Mouse (Mus musculus): Measurements from ENCODE around the gene Lrrc4.

Lrrc4 gene

DNA sequence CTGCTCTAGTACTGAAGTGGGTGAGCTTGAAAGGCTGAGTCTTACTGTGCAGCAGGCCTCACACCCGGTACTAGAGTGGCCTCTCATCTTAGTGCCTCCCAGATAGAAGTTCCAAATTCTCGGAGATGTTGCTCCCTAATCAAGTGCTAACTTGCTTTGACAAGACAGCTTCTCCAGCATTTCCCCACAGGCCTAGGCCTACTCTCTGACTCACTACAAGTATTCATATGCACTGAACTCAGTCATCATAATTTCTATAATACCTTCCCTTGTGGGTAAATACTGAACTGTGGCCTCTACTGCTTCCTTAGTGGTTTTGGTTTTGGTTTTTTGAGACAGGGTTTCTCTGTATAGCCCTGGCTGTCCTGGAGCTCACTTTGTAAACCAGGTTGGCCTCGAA lies 8.2 kb downstream of the Lrrc4 start:
- no peak for DNase-seq

DNA sequence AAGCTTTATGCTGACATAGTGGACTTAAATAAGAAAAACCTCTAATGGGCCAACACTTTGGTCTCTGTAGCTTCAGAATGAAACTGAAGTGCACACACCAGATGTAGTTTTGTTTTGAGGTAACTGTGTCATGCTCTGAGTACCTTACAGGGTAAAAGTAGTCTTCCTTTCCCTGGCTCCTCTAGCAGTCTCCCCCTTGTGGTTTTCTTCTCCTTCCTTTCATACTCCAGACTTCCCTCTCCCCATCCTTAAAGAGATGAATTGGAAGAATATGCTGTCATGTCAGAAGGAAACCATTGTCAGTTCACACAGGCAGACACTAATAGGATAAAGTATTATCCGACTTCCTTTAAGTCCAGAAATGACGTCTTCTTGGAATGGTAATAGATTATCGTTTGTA lies 9.3 kb downstream of the Lrrc4 start:
- no peak for DNase-seq

DNA sequence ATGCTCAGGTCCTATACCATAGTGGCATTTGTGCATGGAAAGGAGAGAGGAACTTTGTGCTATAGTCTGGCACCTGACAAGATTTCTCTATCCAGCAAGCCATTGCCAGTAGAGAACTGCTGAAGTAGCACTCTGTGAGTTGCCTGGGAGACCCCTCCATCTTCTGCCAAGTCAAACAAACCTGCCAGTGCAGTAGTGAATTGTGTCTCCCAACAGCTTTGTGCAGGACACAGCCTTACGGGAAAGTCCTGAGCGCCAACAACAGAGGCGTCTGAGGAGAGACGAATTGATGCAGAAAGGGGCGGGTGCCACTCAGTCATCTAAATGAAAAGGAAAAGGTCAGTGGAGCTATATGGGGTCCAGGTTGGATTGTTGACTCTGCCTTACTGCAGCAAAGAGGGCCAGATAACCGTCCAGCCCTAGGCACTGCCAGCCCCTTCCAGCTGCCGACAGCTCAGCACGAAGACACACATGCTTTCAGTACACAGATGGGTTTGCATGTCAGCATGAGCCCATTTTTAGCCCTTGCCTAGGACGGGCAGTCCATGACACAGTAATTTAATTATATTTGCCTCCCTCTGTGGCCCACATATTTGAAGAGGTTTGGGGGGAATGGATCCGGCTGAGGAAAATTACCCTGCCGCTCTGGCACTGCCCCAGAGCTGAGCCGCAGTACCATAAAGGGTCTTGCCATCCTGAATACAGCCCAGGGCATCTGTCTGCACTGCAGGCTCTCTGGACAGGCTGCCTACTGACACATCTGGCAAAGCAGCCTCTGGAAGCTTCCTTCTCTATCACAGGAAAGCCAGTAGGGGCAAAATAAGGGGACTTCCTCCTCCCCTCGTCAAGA lies 11.8 kb downstream of the Lrrc4 start:
- no peak for DNase-seq

DNA sequence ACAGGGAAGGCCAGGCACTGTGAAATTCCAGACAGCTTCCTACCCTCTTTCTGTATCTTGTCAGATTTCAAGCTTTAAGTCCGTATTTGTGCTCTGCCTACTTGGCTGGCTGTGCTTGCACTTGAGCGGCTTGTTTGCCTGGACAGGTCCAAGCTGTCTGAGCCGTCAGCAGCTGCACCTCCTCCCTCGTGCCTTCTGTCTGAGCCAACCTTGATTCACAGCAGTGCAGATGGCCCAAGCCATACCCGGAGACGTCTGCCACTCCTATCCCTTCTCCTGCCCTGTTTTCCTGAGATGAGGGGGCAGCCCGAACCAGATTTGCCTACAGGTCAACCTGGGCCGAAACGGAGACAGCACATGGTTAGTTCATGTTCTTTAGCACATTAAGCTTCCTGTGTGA lies 14.5 kb downstream of the Lrrc4 start:
- peak; percentile 80 for DNase-seq

DNA sequence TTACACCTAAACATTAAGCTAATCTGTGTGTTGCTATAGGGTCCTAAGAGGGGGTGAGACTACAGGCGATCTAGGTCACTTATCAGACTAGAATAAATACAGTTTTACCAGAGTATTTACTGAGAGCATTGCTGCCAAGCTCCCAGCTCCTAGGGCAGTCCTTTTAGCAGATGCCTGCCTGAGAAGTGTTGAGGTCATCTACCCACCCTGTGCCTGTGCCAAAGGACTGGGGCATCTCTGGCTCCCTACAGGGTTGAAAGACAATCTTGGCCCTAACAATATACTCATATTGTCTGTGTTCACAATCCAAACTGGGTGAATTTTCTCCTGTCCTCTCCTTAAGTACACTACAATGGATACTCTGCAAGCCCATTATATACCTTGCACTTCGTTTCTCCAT lies 16.7 kb downstream of the Lrrc4 start:
- peak; percentile 47 to 63 for DNase-seq

DNA sequence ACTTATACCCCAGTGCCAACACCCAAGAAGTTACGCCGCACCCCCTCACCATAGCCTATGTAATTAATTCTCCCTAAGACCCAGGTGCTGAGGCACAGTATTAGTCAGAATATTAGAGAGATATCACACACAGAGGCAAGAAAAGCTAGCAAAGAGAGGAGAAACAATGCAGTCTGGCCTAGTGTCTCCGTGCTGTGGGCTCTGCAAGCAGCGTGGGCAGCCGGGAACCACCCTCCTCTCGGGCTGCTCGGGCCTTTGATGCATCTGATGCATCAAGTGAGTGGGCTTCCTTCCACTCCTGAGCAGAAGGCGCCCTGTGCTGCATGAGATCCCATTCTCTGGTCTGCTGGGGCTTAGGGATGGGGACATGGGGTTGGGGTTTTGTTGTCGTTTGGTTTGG lies 18.5 kb downstream of the Lrrc4 start:
- DNase-seq, result peak in 1 of 2 experiments; percentile 22

DNA sequence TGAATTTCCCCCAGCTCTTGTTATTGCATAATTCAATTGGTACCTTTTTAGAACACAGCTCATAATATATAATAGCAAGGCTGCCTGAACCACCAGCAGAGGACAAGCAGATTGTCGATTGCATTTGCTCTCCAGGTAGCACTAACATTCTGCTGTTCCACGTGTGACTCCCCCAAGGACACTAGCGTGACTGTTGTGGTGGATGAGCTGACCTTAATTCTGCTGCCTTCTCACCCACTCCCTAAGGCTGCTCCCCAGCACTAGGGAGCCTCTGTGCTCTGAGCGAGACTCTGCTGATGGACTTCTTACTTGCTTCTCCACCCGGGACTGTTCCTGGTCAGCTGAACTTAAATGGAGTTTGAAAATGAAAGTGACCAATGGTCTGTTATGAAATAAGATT lies 26.8 kb downstream of the Lrrc4 start:
- peak in 1 of 2 experiments; percentile 20 for DNase-seq

DNA sequence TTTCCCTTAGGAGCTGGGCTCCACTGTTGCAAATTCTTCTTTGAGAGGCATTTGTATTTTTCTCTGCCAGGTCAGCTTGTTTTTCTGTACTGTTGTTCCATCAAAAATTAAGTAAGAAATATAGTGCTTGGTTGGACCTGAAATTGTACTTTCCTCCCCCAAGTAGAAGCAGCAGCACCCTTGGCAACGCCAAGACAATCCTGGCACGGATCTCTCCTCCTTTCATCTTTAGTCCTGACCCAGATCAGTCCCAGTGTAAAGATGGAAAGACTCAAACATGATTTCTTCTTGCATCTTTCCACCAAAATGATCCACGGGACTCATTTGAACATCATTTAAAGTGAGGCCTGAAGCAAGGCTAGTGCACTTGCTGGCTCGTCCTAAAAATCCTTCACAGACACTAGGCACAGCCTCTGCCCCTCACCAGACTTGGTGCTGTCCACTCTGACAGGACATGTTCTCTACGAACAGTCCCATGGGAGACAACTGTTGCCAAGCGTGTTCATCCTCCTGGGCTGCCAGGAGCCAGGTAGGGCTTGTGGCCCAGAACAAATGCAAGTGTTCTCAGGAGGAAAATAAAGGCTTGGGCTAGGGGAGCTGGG lies 27.8 kb downstream of the Lrrc4 start:
- peak; percentile 74 to 79 for DNase-seq

DNA sequence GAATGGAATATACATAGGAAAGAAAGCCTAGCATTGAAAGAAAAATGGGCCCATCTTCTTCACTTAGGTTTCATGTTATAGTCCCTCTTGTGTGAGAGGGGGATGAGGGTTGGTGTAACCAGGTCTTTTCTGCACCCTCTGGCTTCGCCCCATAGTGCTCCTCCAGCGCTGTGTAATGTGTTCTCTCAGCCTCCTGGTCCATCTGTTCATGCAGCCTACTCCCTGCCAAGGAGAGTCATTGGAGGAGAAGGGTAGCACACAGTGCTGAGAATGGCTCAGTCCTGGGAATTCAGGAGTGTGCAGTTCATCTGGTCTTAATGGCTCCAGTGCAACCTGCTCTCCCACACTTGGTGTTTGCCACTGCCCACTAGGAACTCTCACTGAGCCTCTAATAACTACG lies 30.6 kb downstream of the Lrrc4 start:
- DNase-seq, result peak; percentile 80 to 83

DNA sequence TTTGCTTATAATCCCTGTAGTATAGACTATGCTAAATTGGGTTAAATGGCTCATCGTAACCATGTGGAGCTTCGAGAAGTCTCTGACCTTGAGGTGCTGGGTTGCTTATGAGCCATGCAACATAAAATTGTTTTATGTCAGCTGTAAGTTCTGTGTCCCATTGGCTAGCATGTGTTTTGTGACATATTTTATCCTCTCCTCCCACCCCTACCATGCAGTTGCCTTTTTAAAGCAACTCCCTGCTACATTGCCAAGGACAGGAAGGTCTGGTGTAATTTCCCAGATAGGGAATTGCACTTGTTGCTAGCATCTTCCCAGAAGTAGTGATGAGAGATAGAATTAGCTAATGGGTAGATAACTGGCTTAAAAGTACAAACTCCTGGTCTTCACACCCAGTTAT lies 31.7 kb downstream of the Lrrc4 start:
- no peak for DNase-seq

DNA sequence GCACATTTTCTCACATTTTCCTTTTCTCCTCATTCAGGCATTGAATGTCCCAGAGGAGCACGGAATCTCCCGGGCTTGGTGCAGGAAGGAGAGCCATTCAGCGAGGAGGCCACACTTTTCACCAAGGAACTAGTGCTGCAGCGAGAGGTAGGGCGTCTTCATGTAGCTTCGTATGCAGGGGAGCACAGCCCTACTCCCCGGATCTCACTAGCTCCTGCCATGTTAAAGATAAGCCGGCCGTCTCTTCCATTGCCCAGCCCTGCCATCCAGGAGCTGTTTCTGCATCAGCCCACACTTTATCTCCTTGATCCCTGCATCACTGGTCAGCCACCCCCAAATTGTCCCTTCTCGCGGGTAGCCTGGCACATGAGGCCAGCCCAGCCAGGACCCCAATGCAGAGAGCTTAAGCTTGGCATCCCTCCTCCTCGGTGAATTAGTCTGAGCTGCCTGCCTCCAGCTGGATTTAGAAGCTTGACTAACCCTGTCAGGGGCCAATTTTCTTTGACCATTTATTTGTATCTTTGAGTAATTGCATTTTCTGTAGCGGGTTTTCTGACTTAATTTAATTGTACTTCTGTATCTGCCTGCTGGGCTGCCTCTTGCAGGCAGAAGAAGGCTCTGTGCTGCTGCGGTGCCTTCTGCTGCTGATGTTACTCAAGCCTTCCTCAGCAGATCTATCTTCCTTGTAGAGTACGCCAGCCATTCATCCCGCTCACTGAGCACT lies 35.6 kb downstream of the Lrrc4 start:
- DNase-seq, result no peak

DNA sequence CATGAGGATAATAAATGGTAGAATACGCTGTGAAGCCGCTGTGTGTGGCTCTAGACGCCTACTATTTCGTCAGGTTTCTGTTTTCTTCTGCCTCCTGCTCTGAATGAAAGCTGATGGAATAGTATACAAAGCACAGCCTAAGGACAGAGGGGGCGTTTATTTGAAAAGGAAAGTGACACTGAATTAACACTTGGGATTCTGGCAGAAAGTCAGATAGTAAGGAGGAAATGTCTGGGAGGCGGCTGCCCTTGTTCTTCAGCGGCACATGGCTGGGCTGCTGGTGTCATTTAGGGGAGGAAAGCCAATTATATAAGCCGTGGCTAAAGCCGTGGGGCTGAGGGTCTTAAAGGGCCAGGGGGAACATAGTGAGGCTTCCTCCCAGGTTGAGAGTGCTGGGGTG lies 36.2 kb downstream of the Lrrc4 start:
- DNase-seq, result no peak

DNA sequence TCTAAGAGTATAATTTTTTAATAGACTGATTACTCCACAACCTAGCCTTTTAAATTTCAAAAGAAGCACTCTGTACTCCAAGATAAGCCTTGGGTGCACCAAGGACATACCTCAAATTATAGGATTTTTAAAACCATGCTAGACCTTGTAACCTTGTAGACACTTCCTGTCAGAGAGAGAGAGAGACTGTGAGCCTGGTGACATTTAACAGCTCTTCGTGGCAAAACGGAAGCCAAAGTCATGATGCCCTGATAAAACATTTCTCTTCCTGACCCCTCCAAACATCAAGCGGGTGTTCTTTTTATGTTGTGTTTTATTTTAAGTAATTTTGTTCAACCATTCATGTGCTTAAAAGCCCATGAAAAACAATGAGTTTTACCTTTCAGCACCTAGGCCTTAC lies 39.7 kb downstream of the Lrrc4 start:
- DNase-seq, result no peak

DNA sequence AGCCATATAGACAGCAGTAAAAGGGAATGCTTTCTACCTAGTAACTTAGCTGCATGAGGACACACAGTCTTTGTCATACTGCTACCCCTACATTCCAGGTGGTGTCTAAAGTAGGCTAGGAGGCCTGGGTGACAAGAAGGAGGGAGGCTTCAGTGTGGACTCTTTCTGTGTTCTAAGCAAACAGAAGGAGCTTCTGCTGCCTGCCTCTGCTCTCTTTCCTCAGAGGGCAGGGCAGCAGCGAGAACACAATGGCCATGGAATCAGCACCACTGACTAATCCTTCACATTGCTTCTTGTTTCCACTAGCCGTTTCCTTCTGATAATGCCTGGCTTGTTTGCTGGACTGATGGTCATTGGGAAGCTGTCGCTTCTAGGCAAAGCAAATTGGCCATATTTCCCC lies 40.4 kb downstream of the Lrrc4 start:
- DNase-seq, result no peak

DNA sequence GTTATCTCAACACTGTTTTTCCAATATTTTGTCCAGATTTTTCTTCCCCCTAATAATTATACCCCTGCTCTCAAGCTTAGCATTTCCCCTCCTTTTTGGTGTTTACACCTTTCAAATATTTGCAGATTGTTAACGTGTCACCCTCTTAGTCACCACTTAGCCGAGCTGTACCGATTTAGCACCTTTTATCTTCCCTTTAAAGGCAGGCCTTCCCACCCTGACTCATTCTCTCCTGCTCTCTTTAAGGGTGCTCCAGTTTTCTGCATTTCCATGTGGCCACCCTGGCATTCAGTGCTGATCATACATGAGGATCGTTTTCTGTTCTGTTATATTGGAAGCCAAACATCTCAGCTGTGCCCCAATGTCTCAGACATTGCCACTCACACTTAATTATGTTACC lies 41.9 kb downstream of the Lrrc4 start:
- DNase-seq, result no peak

DNA sequence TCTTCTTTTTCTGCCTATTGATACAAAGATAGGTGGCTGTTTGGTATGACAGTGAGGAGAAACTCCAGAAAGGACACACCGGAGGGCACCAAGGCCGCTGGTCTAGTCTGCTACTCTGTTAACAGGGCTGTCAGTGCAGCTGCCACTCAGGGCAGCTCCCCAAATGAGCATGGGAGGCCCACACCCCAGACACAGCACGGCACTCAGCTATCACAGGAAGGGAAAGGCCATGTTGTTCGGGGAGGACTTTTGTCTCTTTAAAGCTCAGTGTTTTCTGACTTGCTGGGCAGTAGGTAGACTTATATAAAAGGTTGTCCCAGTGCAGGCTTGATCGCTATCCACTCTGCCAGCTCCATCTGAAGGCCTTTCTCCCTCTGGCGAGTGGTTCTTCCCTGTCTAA lies 44.4 kb downstream of the Lrrc4 start:
- peak; percentile 52 to 54 for DNase-seq

DNA sequence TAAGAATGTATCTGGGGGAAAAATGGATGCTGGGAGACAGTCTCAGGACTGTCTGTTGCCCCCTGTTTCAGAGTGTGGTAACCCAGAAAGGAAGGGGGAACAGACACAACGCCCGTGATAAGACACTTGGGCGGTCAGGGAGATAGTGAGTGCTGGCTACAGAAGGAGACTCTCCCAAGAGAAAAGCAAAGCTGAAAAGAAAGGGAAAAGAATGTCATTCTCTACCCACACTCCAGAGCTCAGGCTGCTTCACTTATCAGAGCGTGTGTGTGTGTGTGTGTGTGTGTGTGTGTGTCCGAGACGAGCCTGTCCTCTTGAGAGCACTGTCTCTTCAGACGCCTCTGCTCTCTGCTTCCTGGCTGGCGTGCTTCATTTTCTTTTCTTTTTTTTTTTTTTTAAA lies 45.8 kb downstream of the Lrrc4 start:
- DNase-seq, result no peak

DNA sequence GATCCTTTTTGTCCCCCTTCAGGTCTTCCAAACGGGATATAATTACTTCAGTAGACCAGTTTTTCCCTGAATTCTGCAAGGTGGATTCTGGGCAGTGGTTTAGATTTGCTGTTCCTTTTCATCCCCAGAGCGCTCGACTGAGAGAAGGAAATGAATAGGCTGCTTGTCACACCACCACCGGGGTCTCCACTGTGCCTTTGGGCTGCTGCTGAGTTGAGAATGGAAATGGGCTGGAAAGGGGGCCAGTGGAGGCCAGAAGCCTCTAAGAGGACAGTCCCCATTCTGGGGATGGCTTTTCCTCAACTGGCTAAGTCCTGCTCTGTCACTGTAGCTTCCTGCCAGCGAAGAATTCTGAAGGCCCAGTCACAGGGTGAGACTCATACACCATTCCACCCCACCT lies 47.6 kb downstream of the Lrrc4 start:
- no peak for DNase-seq

DNA sequence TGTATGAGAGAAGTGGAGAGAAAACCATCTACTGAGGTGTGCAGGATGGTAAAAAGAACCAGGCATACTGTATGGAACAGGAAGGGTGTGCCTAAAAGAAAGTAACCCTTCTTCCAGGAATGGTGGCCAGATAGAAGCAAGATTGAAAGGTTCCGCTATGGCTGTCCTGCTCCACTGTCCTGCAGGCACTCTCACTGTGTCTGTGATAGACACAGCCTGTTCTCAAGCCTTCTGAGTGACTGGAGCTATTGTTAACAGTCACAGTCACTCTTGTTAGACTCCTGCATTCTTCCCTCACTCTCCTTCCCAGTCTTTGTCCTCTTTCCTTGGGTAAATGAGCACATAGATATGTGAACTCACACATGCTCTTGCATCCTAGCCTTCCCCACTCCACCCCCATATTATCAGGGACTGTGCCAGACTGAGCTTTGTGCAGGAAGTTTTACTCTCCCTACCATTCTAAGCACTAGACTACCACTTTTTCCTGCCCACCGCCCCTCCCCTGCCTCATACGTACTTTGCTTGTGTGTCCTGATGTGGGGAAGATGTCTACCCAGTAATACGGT lies 48.4 kb downstream of the Lrrc4 start:
- DNase-seq, result no peak

DNA sequence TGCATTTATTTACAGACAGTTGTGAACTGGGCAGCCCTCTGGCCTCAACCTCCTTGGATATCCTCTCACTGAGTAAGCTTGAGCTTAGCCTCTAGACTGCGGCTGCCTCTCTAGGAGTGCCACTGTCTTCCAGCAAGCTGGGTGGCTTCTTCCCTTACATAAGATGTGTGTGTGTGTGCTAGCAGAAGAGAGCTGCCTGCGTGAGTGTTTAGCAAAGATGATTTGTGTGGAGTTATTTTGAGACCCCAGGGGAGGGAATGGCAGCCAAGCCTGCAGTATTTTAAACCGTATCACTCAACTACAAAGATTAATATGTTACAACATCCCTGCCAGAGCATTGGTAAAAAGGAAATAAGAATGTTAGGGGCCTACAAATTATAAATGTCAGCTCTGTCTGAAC lies 49.9 kb downstream of the Lrrc4 start:
- no peak for DNase-seq

DNA sequence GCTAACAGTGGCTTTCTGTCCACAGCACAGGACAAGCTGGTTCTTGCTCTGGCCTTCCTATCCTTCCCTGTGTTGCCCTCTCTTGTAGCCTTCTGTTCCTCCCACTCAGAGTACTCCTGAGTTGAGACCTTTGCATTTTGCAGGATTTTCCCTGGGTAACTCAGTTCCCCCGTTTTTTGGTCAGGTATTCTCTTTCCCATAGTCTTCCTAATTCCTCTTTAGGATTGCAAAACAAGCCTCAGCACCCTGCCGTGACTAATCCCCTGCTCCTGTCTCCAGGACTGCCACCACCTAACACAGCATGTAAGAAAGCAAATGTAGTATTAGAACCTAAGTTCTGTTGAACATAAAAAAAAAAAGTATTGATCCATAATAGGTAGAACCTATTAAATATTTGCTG lies 60.2 kb downstream of the Lrrc4 start:
- DNase-seq, result no peak

DNA sequence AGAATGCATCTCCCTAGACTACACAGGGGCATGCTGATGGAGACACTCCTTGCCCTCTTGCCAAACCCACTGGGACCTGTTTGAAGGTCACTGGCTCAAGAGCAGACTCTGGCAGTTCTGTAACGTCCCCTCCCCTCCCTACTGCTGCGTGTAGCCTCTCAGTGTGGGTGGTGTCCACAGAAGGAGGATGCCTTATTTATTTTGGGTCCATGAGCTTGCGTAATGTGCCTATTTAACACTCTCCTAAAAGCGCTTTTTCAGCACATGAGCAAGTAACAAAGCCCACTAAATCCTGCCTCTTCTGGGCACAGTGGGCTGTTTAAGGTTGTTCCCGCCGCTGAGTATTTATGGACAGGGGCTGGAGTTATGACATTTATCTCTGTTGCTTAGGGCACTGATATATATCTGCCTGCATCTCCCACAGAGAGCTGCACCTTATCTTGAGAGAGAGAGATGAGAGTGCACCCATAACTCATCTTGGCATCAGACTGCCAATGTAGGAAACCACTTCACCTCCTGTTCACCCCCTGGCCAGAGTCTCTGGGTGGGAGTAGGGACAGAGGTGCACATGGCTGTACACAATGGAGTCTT lies 63.6 kb downstream of the Lrrc4 start:
- DNase-seq, result no peak

DNA sequence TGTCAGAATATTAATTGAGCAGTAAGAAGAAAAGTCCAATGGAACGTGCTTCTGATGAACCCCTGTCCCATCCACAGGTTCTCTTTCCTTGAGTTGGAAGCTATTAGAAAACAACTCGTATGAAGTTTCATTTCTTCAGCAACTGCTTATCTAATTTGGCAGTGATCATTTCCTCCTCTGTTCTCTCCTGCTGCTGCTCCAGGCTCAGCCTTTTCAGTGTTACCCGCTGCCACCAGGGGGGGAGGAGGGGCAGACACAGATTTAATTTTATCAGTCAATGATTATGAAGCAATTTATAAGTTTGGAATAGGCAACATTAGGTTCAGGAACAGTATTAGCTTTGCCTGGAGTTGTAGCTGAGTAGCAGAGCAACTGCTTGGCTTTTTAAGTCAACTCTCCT lies 64.9 kb downstream of the Lrrc4 start:
- DNase-seq, result no peak

Measured in cerebellum, postnatal 25 days (tissue).